Mouse (Mus musculus): ENCODE data around the gene Il1rl1.
A peak's percentile ranks its signal among the peaks of the same experiment; 100 is the strongest.

Il1rl1 gene

GRCm38 (mm10) chr1:40428910-40429675, at the start of gene Il1rl1:
TSS of gene Il1rl1 (plus strand) at chr1:40429570.
- no peak for TF ChIP-seq CTCF (conservative IDR thresholded peaks at IDR 0.05; ENCODE audit: low read length)
- TF ChIP-seq POU5F1 (IDR thresholded peaks at IDR 0.05; ENCODE audit: borderline replicate concordance, low read length): no peak
- no peak for TF ChIP-seq NANOG (IDR thresholded peaks at IDR 0.05; ENCODE audit: borderline replicate concordance, low read length)
- Histone ChIP-seq H3K27me3 (ENCODE audit: insufficient read depth, low read length) (no peaks in the 10 kb centered on the region), H3K9me3 (ENCODE audit: low read length) (no peaks in the 10 kb centered on the region)

GRCm38 (mm10) chr1:40380111-40380510, 49.3 kb upstream of the Il1rl1 start:
- peaks cover 3% of the 10 kb centered on the region for H3K4me1 ChIP-seq (replicated peaks; ENCODE audit: low read depth, low read length)
- no peaks in the 10 kb centered on the region for H3K9me3 ChIP-seq (ENCODE audit: low read length)
- no peaks in the 10 kb centered on the region for H3K36me3 ChIP-seq (ENCODE audit: insufficient read depth, low read length)
- peaks cover 8% of the 10 kb centered on the region for H3K27me3 ChIP-seq (ENCODE audit: insufficient read depth, low read length)
- H3K4me3 ChIP-seq (replicated peaks; ENCODE audit: low read length): no peak overlapping the region
- no peak for TF ChIP-seq NANOG (IDR thresholded peaks at IDR 0.05; ENCODE audit: borderline replicate concordance, low read length)
- no peak for TF ChIP-seq POU5F1 (IDR thresholded peaks at IDR 0.05; ENCODE audit: borderline replicate concordance, low read length)
- TF ChIP-seq CTCF (conservative IDR thresholded peaks at IDR 0.05; ENCODE audit: low read length): peak; percentile 46

More at GRCm38 (mm10) chr1:40428910-40429675, at the start of gene Il1rl1:
- no peaks in the 10 kb centered on the region for H3K4me1 ChIP-seq (replicated peaks; ENCODE audit: low read depth, low read length)
- no peak within 1 kb of the TSS for H3K4me3 ChIP-seq (replicated peaks; ENCODE audit: low read length)
- H3K36me3 ChIP-seq (ENCODE audit: insufficient read depth, low read length): no peaks in the 10 kb centered on the region

DNA sequence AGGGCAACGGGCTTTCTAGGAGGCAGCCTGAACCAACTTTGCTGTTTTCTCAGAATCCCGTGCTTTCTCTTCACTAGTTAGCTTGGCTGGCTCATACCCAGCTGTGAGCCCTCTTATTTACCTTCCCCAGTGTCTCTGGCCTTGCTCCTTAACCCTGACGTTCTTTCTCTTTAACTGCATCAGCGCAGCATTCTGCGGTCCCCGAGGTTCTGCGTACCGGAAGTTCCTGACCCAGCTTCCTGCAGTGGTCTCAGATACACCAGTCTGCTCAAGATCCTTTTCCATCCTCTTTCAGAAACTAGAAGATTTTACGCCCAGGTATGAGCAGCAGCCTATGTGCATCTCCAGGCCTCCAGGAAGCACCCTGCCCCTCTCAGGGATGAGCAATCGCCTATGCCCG, 48.4 kb upstream of the Il1rl1 start:
- no peak for TF ChIP-seq NANOG (IDR thresholded peaks at IDR 0.05; ENCODE audit: borderline replicate concordance, low read length)
- no peak for TF ChIP-seq CTCF (conservative IDR thresholded peaks at IDR 0.05; ENCODE audit: low read length)
- TF ChIP-seq POU5F1 (IDR thresholded peaks at IDR 0.05; ENCODE audit: borderline replicate concordance, low read length): no peak
- no peak overlapping the region for H3K4me3 ChIP-seq (replicated peaks; ENCODE audit: low read length)
- peaks cover 3% of the 10 kb centered on the region for H3K4me1 ChIP-seq (replicated peaks; ENCODE audit: low read depth, low read length)
- no peaks in the 10 kb centered on the region for H3K9me3 ChIP-seq (ENCODE audit: low read length)
- peaks cover 8% of the 10 kb centered on the region for H3K27me3 ChIP-seq (ENCODE audit: insufficient read depth, low read length)
- H3K36me3 ChIP-seq (ENCODE audit: insufficient read depth, low read length): no peaks in the 10 kb centered on the region

GRCm38 (mm10) chr1:40382841-40383240, 46.5 kb upstream of the Il1rl1 start:
- TF ChIP-seq POU5F1 (IDR thresholded peaks at IDR 0.05; ENCODE audit: borderline replicate concordance, low read length) (no peak), NANOG (IDR thresholded peaks at IDR 0.05; ENCODE audit: borderline replicate concordance, low read length) (no peak), CTCF (conservative IDR thresholded peaks at IDR 0.05; ENCODE audit: low read length) (no peak)
- Histone ChIP-seq H3K4me1 (replicated peaks; ENCODE audit: low read depth, low read length) (no peaks in the 10 kb centered on the region), H3K4me3 (replicated peaks; ENCODE audit: low read length) (no peak overlapping the region), H3K27me3 (ENCODE audit: insufficient read depth, low read length) (peaks cover 8% of the 10 kb centered on the region), H3K36me3 (ENCODE audit: insufficient read depth, low read length) (no peaks in the 10 kb centered on the region), H3K9me3 (ENCODE audit: low read length) (no peaks in the 10 kb centered on the region)

GRCm38 (mm10) chr1:40384931-40385545, 44.3 kb upstream of the Il1rl1 start:
- TF ChIP-seq CTCF (conservative IDR thresholded peaks at IDR 0.05; ENCODE audit: low read length) (no peak), POU5F1 (IDR thresholded peaks at IDR 0.05; ENCODE audit: borderline replicate concordance, low read length) (no peak), NANOG (IDR thresholded peaks at IDR 0.05; ENCODE audit: borderline replicate concordance, low read length) (no peak)

DNA sequence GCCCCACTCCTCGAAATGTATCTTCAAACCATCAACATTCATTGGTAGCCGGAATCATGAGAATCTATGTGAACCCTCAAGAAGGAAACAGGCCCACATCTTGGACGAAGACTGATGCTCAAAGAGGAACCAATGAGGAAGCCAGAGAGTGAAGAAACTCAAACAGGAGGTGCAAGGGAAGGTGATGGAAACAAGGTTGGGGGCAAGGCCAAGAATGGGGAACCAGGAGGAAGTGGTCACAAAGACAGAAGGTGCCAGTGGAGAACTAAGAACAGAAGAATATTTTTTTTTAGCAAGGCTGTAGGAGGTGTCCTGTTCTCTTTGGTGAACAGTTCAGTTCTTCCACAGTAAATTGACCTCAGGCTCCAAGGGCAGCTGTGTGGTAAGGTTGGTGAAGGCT, 38.0 kb upstream of the Il1rl1 start:
- Histone ChIP-seq H3K27me3 (ENCODE audit: insufficient read depth, low read length) (no peaks in the 10 kb centered on the region), H3K4me1 (replicated peaks; ENCODE audit: low read depth, low read length) (no peaks in the 10 kb centered on the region), H3K4me3 (replicated peaks; ENCODE audit: low read length) (no peak overlapping the region), H3K36me3 (ENCODE audit: insufficient read depth, low read length) (no peaks in the 10 kb centered on the region), H3K9me3 (ENCODE audit: low read length) (no peaks in the 10 kb centered on the region)
- TF ChIP-seq POU5F1 (IDR thresholded peaks at IDR 0.05; ENCODE audit: borderline replicate concordance, low read length): no peak
- no peak for TF ChIP-seq CTCF (conservative IDR thresholded peaks at IDR 0.05; ENCODE audit: low read length)
- no peak for TF ChIP-seq NANOG (IDR thresholded peaks at IDR 0.05; ENCODE audit: borderline replicate concordance, low read length)

More at GRCm38 (mm10) chr1:40384931-40385545, 44.3 kb upstream of the Il1rl1 start:
- Histone ChIP-seq H3K36me3 (ENCODE audit: insufficient read depth, low read length) (no peaks in the 10 kb centered on the region), H3K9me3 (ENCODE audit: low read length) (no peaks in the 10 kb centered on the region), H3K27me3 (ENCODE audit: insufficient read depth, low read length) (peaks cover 3% of the 10 kb centered on the region; the same call in 1 of the 2 replicates), H3K4me1 (replicated peaks; ENCODE audit: low read depth, low read length) (no peaks in the 10 kb centered on the region), H3K4me3 (replicated peaks; ENCODE audit: low read length) (no peak overlapping the region)

GRCm38 (mm10) chr1:40392535-40392934, 36.8 kb upstream of the Il1rl1 start:
- Histone ChIP-seq H3K9me3 (ENCODE audit: low read length) (no peaks in the 10 kb centered on the region), H3K27me3 (ENCODE audit: insufficient read depth, low read length) (no peaks in the 10 kb centered on the region), H3K4me3 (replicated peaks; ENCODE audit: low read length) (no peak overlapping the region), H3K36me3 (ENCODE audit: insufficient read depth, low read length) (no peaks in the 10 kb centered on the region), H3K4me1 (replicated peaks; ENCODE audit: low read depth, low read length) (no peaks in the 10 kb centered on the region)
- no peak for TF ChIP-seq POU5F1 (IDR thresholded peaks at IDR 0.05; ENCODE audit: borderline replicate concordance, low read length)
- TF ChIP-seq CTCF (conservative IDR thresholded peaks at IDR 0.05; ENCODE audit: low read length): no peak
- no peak for TF ChIP-seq NANOG (IDR thresholded peaks at IDR 0.05; ENCODE audit: borderline replicate concordance, low read length)

- Histone ChIP-seq H3K27me3 (ENCODE audit: insufficient read depth, low read length) (no peaks in the 10 kb centered on the region), H3K4me1 (replicated peaks; ENCODE audit: low read depth, low read length) (no peaks in the 10 kb centered on the region)
- no peak for TF ChIP-seq CTCF (conservative IDR thresholded peaks at IDR 0.05; ENCODE audit: low read length)
- no peak for TF ChIP-seq NANOG (IDR thresholded peaks at IDR 0.05; ENCODE audit: borderline replicate concordance, low read length)
- TF ChIP-seq POU5F1 (IDR thresholded peaks at IDR 0.05; ENCODE audit: borderline replicate concordance, low read length): no peak
These were observed 36.2 kb upstream of the Il1rl1 start for GRCm38 (mm10) chr1:40393214-40393613.

More at GRCm38 (mm10) chr1:40393214-40393613, 36.2 kb upstream of the Il1rl1 start:
- no peaks in the 10 kb centered on the region for H3K36me3 ChIP-seq (ENCODE audit: insufficient read depth, low read length)
- no peak overlapping the region for H3K4me3 ChIP-seq (replicated peaks; ENCODE audit: low read length)
- no peaks in the 10 kb centered on the region for H3K9me3 ChIP-seq (ENCODE audit: low read length)
